In the genomic region with DNA sequence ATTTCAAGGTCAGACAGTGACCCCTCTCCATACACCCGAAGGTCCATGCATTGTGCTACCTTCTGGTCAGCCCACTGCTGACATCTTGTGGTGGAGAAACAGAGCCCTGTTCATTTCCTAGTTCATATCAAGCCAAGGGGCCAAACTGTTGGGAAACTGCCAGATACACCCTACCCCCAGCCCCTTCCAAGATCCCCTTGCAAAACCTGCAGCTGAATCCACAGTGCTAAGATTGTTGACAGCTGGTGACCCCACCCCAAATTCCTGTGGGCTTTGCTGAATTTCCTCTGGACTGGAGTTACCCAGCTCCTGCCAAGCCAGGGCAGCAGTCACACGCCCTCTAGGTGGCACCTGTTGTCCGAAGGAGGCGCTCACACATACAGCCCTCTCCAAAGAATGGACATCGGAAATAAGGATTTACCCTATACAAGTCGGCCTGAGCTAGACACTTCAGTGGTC, we compare ENCODE assay signal across 8 mouse cellular contexts.
DNase-seq lines count a peak whose midpoint lies in the region; ATAC-seq and TF ChIP-seq lines count a peak whose summit lies in the region.

No protein-coding gene starts in this region.

- H3K79me2 ChIP-seq in C2C12 (ENCODE audit: control insufficient read depth, insufficient read depth), result no peaks in the 10 kb centered on the region

- H3K27me3 ChIP-seq in C2C12 (ENCODE audit: control insufficient read depth, insufficient read depth, insufficient read length), result no peaks in the 10 kb centered on the region
- H3K27me3 ChIP-seq in forebrain, embryonic 11.5 days (ENCODE audit: control insufficient read depth, insufficient read depth, low read length), result no peaks in the 10 kb centered on the region; the same call in 1 of the 2 replicates
- peaks cover 2% of the 10 kb centered on the region; the same call in 1 of the 2 replicates for H3K27me3 ChIP-seq in hindbrain, embryonic 11.5 days (ENCODE audit: control insufficient read depth, insufficient read depth, low read length)
- H3K27me3 ChIP-seq in limb, embryonic 13.5 days, result peaks cover 3% of the 10 kb centered on the region; the same call in 1 of the 2 replicates

- TF ChIP-seq CTCF in C2C12 (IDR thresholded peaks at IDR 0.05; ENCODE audit: control insufficient read depth, insufficient read depth, insufficient read length), result peak; percentile 51

- no peaks in the 10 kb centered on the region for H3K79me3 ChIP-seq in C2C12 (ENCODE audit: low read depth)

- H3K36me3 ChIP-seq in C2C12 (ENCODE audit: control insufficient read depth, insufficient read depth), result no peaks in the 10 kb centered on the region
- no peaks in the 10 kb centered on the region for H3K36me3 ChIP-seq in forebrain, embryonic 11.5 days (ENCODE audit: control insufficient read depth, insufficient read depth, low read length)
- no peaks in the 10 kb centered on the region for H3K36me3 ChIP-seq in hindbrain, embryonic 11.5 days (ENCODE audit: control insufficient read depth, insufficient read depth, low read length)
- no peaks in the 10 kb centered on the region for H3K36me3 ChIP-seq in limb, embryonic 13.5 days

- no peak overlapping the region for H3K4me2 ChIP-seq in forebrain, embryonic 11.5 days (ENCODE audit: low read depth, low read length, severe bottlenecking)
- no peak overlapping the region for H3K4me2 ChIP-seq in hindbrain, embryonic 11.5 days (replicated peaks; ENCODE audit: low read depth, low read length)
- no peak overlapping the region for H3K4me2 ChIP-seq in limb, embryonic 13.5 days (replicated peaks)

- H3K4me3 ChIP-seq in C2C12 (ENCODE audit: insufficient read depth, poor library complexity, severe bottlenecking), result no peak overlapping the region
- no peak overlapping the region for H3K4me3 ChIP-seq in forebrain, embryonic 11.5 days (ENCODE audit: low read depth, low read length)
- H3K4me3 ChIP-seq in hindbrain, embryonic 11.5 days (ENCODE audit: low read depth, low read length), result no peak overlapping the region
- no peak overlapping the region for H3K4me3 ChIP-seq in limb, embryonic 13.5 days

- WGBS in forebrain, embryonic 11.5 days, result 21% methylated on average over 6 of the region's 6 CpGs
- WGBS in hindbrain, embryonic 11.5 days, result 15% methylated on average over 6 of the region's 6 CpGs
- 18% methylated on average over 6 of the region's 6 CpGs for WGBS in limb, embryonic 13.5 days

- no peak overlapping the region for H3K9ac ChIP-seq in forebrain, embryonic 11.5 days (ENCODE audit: low read length)
- H3K9ac ChIP-seq in hindbrain, embryonic 11.5 days (ENCODE audit: low read depth, low read length), result no peak overlapping the region
- no peak overlapping the region for H3K9ac ChIP-seq in limb, embryonic 13.5 days

- H3K4me1 ChIP-seq in forebrain, embryonic 11.5 days (replicated peaks; ENCODE audit: control insufficient read depth, insufficient read depth, low read length), result 0 out of 2 replicates have a peak, but pooled peaks cover 1% of the 10 kb centered on the region
- peaks cover 2% of the 10 kb centered on the region; the same call in 1 of the 2 replicates for H3K4me1 ChIP-seq in hindbrain, embryonic 11.5 days (replicated peaks; ENCODE audit: control insufficient read depth, insufficient read depth, low read length)
- H3K4me1 ChIP-seq in limb, embryonic 13.5 days, result peaks cover 19% of the 10 kb centered on the region

- ATAC-seq in forebrain, embryonic 11.5 days (replicated peaks; ENCODE audit: low FRiP score), result peak; percentile 70
- ATAC-seq in hindbrain, embryonic 11.5 days (ENCODE audit: low FRiP score), result peak; percentile 78
- peak; percentile 57 for ATAC-seq in limb, embryonic 13.5 days (ENCODE audit: low FRiP score, low read depth)

- H3K27ac ChIP-seq in forebrain, embryonic 11.5 days (ENCODE audit: low read depth, low read length), result no peak overlapping the region
- no peak overlapping the region for H3K27ac ChIP-seq in hindbrain, embryonic 11.5 days (ENCODE audit: low read depth, low read length)
- no peak overlapping the region for H3K27ac ChIP-seq in limb, embryonic 13.5 days

- H3ac ChIP-seq in C2C12 (ENCODE audit: control insufficient read depth, insufficient read length, low read depth), result no peak overlapping the region

- DNase-seq in R1 (ENCODE audit: low read depth, low spot score), result peak; percentile 58
- DNase-seq in forebrain, embryonic 11.5 days (ENCODE audit: low spot score), result peak; percentile 56
- DNase-seq in hindbrain, embryonic 11.5 days (ENCODE audit: low spot score), result peak; percentile 71
- peak; percentile 27 to 42 for DNase-seq in natural killer cell, adult 2 months (ENCODE audit: low spot score in 2 of 2)
- DNase-seq in yolk sac, embryonic 10.5 days (ENCODE audit: low spot score), result peak; percentile 50
- no peak for DNase-seq in cerebellum, adult 8-10 months

- H3K9me3 ChIP-seq in forebrain, embryonic 11.5 days (ENCODE audit: control insufficient read depth, low read length), result no peaks in the 10 kb centered on the region
- H3K9me3 ChIP-seq in hindbrain, embryonic 11.5 days (ENCODE audit: control insufficient read depth, low read length), result no peaks in the 10 kb centered on the region
- no peaks in the 10 kb centered on the region for H3K9me3 ChIP-seq in limb, embryonic 13.5 days

TF ChIP-seq in C2C12, 6 proteins besides CTCF, POLR2A, EP300 and RAD21:
- TF ChIP-seq MYOD1 (IDR thresholded peaks at IDR 0.05; ENCODE audit: control insufficient read depth, insufficient read length, low read depth), result peak; percentile 58
- no peak for TF ChIP-seq MAX (IDR thresholded peaks at IDR 0.05)
TF ChIP-seq in C2C12: peak in this region for 1.
